Mouse (Mus musculus) lung, postnatal 10 days (tissue): ENCODE measurements around the gene Rpa1.
"Not testable (repeated sequence)": the region's sequence is repeated elsewhere in the genome, so short reads cannot be mapped to it uniquely, and the experiment has no call there.

Experiments used
- DNase-seq: peaks from one replicate; pipeline ENCODE4 v3.0.0; 2021

Rpa1 gene

GRCm38 (mm10) chr11:75348199-75348889, at the start of gene Rpa1, which contains the start of gene Smyd4:
Gene Rpa1, minus strand, starts transcription at chr11:75348324.
Gene Smyd4, plus strand, starts transcription at chr11:75348433.
- DNase-seq = peak; percentile 96

- no peak for DNase-seq
These were observed 49.3 kb upstream of the Rpa1 start for GRCm38 (mm10) chr11:75397452-75397851.

GRCm38 (mm10) chr11:75395611-75396010, 47.5 kb upstream of the Rpa1 start:
- DNase-seq = no peak

GRCm38 (mm10) chr11:75383529-75383928, 35.4 kb upstream of the Rpa1 start:
- not testable (repeated sequence) for DNase-seq

GRCm38 (mm10) chr11:75378786-75379185, 30.7 kb upstream of the Rpa1 start:
- DNase-seq = not testable (repeated sequence)

GRCm38 (mm10) chr11:75377125-75377524, 29.0 kb upstream of the Rpa1 start:
- no peak for DNase-seq

GRCm38 (mm10) chr11:75355475-75355874, 7.4 kb upstream of the Rpa1 start:
- DNase-seq = no peak

GRCm38 (mm10) chr11:75351225-75351624, 3.1 kb upstream of the Rpa1 start:
- no peak for DNase-seq

- DNase-seq = no peak
These were observed 752 bp upstream of the Rpa1 start for GRCm38 (mm10) chr11:75348890-75349261.

- DNase-seq = no peak
These were observed 528 bp downstream of the Rpa1 start for GRCm38 (mm10) chr11:75347596-75347995.

- DNase-seq = no peak
These were observed 937 bp downstream of the Rpa1 start for GRCm38 (mm10) chr11:75347188-75347585.

GRCm38 (mm10) chr11:75346556-75347187, 1.5 kb downstream of the Rpa1 start:
- DNase-seq = no peak

GRCm38 (mm10) chr11:75344716-75345115, 3.4 kb downstream of the Rpa1 start:
- no peak for DNase-seq

- peak; percentile 59 for DNase-seq
These were observed 4.0 kb downstream of the Rpa1 start for GRCm38 (mm10) chr11:75344163-75344562.

- no peak for DNase-seq
These were observed 5.0 kb downstream of the Rpa1 start for GRCm38 (mm10) chr11:75343096-75343495.

GRCm38 (mm10) chr11:75340698-75341345, 7.3 kb downstream of the Rpa1 start:
- DNase-seq = no peak

GRCm38 (mm10) chr11:75340076-75340475, 8.0 kb downstream of the Rpa1 start:
- peak; percentile 32 for DNase-seq

- DNase-seq = no peak
These were observed 10.9 kb downstream of the Rpa1 start for GRCm38 (mm10) chr11:75337246-75337645.

- DNase-seq = no peak
These were observed 11.4 kb downstream of the Rpa1 start for GRCm38 (mm10) chr11:75336676-75337075.

- DNase-seq = no peak
These were observed 22.2 kb downstream of the Rpa1 start for GRCm38 (mm10) chr11:75325969-75326311.

- DNase-seq = peak; percentile 36
These were observed 22.8 kb downstream of the Rpa1 start for GRCm38 (mm10) chr11:75325116-75325968.

- DNase-seq = no peak
These were observed 23.7 kb downstream of the Rpa1 start for GRCm38 (mm10) chr11:75324433-75324832.

GRCm38 (mm10) chr11:75323326-75323737, 24.8 kb downstream of the Rpa1 start:
- DNase-seq = no peak
